Mouse (Mus musculus): ENCODE data around the gene Fam172a. TPM values are rescaled to one million over a fixed set of nuclear protein-coding genes. Genes with fewer than 3 reads are reported as not detected.

The Fam172a gene
- polyA plus RNA-seq (2014; fragmentation: Illumina TruSeq; extraction: RNeasy Lipid Tissue Mini Kit (QIAGEN cat#74804); ENCODE audit: low read depth, low replicate concordance) = 15.9 TPM

DNA sequence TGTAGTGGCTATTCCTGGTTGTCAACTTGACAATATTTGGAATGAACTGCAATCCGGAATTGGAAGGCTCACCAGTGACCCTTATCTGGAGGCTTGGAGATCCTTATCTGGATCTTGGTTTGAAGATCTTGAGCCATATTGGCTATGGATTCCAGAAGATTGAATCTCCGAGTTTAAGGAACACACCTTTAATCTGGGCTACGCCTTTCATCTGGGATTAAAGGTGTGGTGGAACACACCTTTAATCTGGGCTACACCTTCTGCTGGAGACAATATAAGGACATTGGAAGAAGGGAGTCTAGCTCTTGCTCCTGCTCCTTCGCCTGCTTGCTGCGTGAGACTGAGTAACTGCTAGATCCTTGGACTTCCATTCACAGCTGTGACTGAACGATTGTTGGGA lies at the start of gene Fam172a:
TSS of gene Fam172a (plus strand) at position 301 of the 400 bp plus-strand sequence.

DNA sequence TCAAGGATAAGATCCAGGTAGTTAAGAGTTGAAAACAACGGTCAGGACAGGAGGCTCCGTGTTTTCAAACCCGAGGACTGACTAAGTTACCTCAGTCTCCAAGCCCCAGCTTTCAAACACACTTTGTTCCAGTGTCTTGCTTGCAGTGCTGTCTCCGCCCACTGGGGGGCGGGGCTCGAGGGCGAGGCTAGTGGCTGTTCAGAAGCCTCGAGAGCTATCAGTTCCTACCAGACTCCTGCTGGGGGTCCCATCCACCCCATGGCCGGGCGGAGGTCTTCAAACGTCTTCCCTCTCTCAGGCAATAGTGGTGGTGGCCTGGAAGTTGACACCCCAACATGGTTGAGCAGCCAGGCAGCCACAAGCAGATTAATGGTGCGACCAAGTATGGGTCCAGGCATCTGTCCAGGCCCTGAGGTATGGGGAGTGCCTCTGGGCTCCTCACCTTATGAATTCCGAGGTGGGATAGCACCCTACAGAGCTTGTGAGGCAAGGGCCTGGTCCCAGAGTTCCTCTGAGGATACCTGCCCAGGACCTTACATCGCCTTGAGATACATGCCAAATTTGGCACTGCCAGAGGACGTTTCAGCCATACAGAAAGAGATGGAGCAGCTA lies 323.0 kb downstream of the Fam172a start, which contains the start of gene Pou5f2:
TSS of gene Pou5f2 (plus strand) at position 220 of the 612 bp plus-strand sequence.

DNA sequence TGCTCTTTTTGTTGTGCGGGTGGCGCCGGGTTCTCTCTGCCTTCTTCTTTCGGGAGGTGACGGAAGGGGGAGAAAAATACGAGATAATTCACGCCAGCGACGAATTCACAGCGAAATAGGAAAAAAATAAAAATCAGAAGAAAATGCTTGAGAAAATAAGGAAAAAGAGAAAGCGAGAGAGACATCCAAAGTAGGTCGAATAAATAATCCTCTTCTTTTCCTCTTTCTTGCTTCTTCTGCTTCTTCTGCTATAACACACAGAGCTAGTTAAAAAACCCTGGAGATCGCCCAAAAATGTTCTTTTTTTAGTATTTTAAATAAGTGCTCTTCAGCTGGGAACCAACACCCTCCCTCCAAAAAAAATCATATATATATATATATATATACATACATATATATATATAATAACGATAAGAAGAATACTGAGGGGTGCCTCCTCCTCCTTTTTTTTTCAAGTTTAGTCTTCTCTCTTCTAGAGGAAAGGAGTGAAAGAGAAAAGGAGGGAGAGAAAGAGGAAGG lies 497.9 kb downstream of the Fam172a start, which contains the start of gene Nr2f1:
TSS of gene Nr2f1 (minus strand) at position 116 of the 519 bp plus-strand sequence.

Data from adipose tissue, adult 10 weeks (tissue).